Mouse (Mus musculus): Measurements from ENCODE around the gene Srsf9.

GRCm38 (mm10) chr5:115330955-115331354, 4.0 kb downstream of the Srsf9 start:
- TF ChIP-seq CTCF (IDR thresholded peaks at IDR 0.05; ENCODE audit: borderline replicate concordance, control insufficient read depth, extremely low read depth, insufficient read depth, low read length, poor library complexity) (no peak), POLR2A (IDR thresholded peaks at IDR 0.05; ENCODE audit: control insufficient read depth, extremely low read depth, insufficient read depth, low read length, poor library complexity) (no peak)
